Mouse (Mus musculus): Measurements from ENCODE around the gene Clec16a.

Clec16a gene

GRCm38 (mm10) chr16:10642857-10643633 is 97.9 kb downstream of the Clec16a start:
- DNase-seq (ENCODE audit: low spot score in 2 of 2) = no peak

DNA sequence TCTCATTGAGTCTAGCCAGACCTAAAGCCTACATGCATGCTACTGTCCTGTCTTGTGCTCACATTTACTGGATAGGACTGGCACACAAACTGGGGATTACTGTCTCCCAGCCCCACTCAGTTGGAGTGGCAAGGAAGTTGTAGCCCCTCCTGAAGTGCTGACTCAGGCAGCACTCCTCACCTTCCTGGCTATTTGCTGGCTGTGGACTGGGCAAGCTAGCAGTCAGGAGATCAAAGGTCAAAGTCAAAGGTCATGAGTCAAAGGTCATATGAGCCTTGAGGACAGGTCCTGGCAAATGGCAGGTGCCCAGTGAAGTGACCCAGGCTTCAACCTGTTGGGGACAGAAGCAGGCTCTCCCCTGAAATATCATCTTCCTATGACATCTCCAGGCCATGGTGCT is 99.1 kb downstream of the Clec16a start:
- DNase-seq (ENCODE audit: low spot score in 2 of 2) = no peak

DNA sequence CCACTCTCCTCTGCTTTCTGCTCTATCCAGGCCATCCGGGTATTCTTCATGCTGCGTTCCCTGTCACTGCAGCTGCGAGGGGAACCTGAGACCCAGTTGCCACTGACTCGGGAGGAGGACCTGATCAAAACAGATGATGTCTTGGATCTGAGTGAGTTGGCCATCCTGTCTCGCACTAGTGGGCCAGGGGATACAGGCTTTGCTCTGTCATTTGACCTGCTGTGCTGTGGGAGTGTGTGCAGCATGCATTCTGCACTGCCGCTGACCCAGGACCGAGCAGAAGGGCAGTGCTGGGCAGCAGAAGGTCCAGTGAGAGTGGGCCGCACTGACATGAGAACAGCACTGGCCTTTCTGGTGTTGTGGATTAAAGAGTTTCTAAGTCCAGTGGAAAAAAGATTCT is 99.6 kb downstream of the Clec16a start:
- no peak for DNase-seq (ENCODE audit: low spot score in 2 of 2)

DNA sequence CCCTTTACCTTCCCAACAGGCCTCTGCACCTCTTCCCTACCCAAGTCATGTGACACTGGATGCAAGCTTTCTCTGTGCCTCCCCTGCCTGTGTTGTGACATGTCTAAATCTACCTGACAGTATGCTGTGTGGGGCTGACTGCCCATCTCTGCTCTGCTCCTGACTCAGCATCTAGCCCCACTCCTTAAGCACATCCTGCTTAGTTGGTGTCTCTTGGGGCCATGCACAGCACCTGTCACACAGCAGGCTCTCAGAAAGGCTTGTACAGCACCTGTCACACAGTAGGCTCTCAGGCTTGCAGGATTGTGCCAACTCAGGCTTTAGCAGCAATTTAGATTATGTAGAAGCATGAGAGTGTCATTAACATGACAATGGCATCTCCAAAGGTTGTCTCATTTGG is 106.7 kb downstream of the Clec16a start:
- DNase-seq (ENCODE audit: low spot score in 2 of 2) = no peak

DNA sequence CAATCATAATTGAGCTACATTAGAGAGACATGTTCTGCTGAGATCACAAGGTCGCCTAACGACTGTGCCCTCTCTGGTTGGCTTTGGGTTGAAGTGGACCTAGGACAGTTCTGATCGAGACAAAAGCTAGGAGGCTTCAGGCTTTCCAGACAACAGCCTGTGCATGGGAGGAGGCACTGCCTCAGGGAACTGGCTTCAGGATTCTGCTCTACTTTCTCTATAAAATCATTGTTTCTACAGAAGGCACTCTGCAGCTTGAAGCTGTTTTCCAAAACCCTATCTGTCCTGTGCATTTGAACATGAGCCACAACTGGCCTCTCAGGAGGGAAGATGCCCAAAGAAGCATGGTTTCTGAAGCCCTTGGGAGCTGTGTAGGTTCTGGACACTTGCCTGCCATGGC is 107.8 kb downstream of the Clec16a start:
- no peak for DNase-seq (ENCODE audit: low spot score in 2 of 2)

DNA sequence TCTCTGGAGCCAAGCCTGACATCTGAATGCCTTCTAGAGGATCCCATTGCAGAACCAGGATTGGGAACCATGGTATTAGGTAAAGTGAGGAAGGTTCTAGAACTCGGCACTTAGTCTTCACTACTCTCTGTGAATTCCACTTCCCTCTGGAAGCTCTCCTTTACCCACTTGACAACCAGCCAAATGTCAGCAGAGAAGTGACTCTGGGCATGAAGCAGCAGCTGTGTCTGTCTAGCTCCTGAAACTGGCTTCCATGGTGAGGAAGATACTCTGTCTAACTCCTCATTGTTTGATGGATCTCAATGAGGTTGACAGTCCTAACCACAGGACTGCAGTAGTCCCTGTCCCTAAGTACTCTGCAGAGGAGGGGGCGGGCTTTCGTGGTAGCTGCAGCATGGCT is 110.1 kb downstream of the Clec16a start:
- no peak for DNase-seq (ENCODE audit: low spot score in 2 of 2)

DNA sequence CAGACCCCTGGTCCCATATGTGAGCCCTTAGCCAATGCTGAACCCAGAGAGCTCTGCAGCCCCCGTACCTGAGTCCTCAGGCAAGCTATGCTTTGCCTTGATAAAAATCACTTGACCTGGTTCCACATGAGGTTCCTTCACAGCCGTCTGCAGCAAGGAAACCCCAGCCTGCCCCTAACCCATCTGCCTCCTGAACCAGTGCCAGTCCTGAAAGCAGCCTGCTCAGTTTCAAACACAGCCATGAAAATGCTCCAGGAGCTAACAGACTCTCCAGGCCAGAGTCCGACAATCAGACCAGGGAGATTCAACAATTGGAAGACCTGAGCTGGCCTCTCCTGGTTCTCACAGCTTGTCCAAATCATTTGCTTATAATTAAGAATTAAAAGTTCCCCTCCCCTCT is 110.8 kb downstream of the Clec16a start:
- DNase-seq (ENCODE audit: low spot score in 2 of 2) = no peak

- no peak for DNase-seq (ENCODE audit: low spot score in 2 of 2)
Observed at GRCm38 (mm10) chr16:10656461-10656860, 111.3 kb downstream of the Clec16a start.

GRCm38 (mm10) chr16:10656939-10657338 is 111.8 kb downstream of the Clec16a start:
- DNase-seq (ENCODE audit: low spot score in 2 of 2) = no peak

GRCm38 (mm10) chr16:10659211-10659610 is 114.1 kb downstream of the Clec16a start:
- no peak for DNase-seq (ENCODE audit: low spot score in 2 of 2)

DNA sequence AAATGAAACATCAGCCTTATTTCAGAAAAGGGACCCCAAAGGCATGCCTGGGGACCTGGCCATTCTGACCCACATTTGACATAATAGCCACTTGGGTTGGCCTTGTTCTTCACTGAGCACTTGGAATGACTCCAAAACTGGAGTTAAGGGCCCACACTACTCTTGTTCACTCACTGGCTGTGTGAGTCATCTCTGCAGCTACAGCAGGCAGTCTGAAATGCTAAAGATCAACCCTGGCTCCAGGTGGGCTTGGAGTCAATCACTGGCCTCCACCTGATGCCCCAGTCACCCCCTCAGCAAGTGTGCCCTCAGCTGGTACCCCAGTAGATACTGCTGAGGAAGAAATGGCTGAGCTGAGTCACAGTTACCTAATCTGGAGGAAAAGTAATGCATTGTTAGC is 115.4 kb downstream of the Clec16a start:
- DNase-seq (ENCODE audit: low spot score in 2 of 2) = no peak

- DNase-seq (ENCODE audit: low spot score in 2 of 2) = no peak
Observed at GRCm38 (mm10) chr16:10661385-10661784, 116.2 kb downstream of the Clec16a start.

- DNase-seq (ENCODE audit: low spot score in 2 of 2) = peak in 1 of 2 experiments; percentile 3
Observed at GRCm38 (mm10) chr16:10663890-10664731, 119.0 kb downstream of the Clec16a start.

DNA sequence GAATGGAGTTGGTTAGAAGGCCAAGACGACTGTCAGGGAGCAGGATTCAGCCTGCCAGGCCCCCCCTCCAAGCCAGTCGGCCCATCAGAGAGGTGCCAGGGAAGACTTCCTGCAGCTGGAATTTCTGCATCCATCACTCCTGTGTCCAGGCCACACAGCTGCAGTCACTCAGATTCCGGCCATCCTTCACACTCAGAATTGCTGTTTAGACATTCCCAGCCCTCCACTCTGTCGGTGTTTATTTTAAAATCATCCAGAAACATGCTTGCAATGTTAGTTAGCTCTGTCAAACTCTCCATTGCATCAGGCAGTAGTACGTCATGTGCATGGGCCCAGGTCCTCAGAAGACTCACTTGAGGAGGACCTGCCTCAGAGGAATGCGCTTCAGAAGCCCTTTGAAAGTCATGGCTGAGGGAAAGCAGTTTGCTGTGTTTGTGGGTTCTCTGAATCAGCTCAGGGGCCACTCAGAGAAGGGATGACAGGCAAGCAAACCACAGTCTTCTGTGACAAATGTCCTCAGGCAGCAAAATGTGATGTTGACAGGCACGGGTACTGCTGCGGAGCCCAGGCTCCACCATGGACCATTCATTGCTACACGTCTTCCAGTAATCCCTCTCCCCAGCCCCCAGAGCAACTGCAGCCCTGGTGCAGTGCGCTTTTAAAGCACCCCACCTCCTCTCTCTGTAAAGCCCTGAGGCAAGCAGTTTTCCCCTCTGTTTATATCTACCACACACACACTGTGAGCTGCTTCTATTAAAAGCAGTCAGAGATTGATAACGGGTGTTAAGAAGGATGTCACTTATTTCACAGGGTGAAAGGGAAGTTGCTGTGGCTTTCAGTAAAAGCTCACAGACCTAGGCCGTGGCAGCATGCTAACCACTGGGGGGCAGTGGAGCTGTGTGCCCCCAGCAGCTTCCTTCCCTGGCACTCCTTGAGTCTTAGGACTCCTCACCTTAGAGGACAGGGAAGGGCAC is 120.1 kb downstream of the Clec16a start:
- DNase-seq (ENCODE audit: low spot score in 2 of 2) = peak; percentile 48 to 49

GRCm38 (mm10) chr16:10666766-10667165 is 121.6 kb downstream of the Clec16a start:
- DNase-seq (ENCODE audit: low spot score in 2 of 2) = no peak

DNA sequence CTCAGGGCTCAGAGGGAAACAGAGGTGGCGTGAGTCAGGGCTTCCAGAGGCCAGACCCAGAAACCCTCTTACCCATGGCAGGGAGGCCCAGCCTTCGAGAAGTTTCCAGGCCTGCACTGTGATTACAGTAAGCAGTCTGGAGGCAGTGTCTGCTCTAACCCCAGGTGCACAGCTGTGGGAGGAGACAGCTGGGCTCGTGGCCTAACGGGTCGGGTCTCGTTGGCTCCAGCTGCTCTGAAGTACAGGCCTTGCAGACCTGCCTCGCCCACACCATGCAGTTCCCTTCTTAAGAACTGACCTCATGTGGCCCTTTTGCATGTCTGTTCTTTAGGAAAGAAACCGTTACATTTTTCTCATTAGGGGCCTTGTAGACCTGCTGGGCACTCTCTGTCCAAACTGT is 123.3 kb downstream of the Clec16a start:
- DNase-seq (ENCODE audit: low spot score in 2 of 2) = no peak

- DNase-seq (ENCODE audit: low spot score in 2 of 2) = no peak
Observed at GRCm38 (mm10) chr16:10668991-10669703, 124.0 kb downstream of the Clec16a start.

GRCm38 (mm10) chr16:10669936-10670335 is 124.8 kb downstream of the Clec16a start:
- DNase-seq (ENCODE audit: low spot score in 2 of 2) = no peak

- no peak for DNase-seq (ENCODE audit: low spot score in 2 of 2)
Observed at GRCm38 (mm10) chr16:10672490-10672889, 127.4 kb downstream of the Clec16a start.

GRCm38 (mm10) chr16:10674020-10674419 is 128.9 kb downstream of the Clec16a start:
- no peak for DNase-seq (ENCODE audit: low spot score in 2 of 2)

DNA sequence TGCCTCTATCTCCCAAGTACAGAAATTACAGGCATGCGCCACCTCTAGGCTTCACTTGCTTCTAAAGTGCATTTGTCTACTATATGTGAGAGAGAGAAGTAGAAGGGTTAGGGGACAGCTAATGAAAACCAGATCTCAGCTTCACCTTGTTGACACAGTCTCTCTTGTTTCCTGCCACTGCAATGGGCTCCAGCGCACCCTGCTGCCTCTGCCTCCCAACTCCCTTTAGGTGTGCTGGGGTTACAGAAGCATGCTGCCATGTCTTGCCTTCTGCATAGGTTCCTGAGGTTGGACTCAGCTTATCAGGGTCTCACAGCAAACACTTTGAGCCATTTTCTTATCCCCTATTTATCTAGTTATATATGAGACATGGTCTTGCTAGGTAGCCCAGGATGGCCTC is 129.8 kb downstream of the Clec16a start:
- no peak for DNase-seq (ENCODE audit: low spot score in 2 of 2)

Data from natural killer cell, adult 2 months (primary cell).